Mouse (Mus musculus) cortical plate, adult 2 months (tissue): Measurements from ENCODE around the gene Cnga2. TPM values are rescaled to one million over a fixed set of nuclear protein-coding genes. Genes with fewer than 3 reads are reported as not detected.

ENCODE experiments used
- H3K27ac ChIP-seq: fragments of 200-500 bp; 2 replicates; pipeline ENCODE4 v1.5.1; 2012; ENCODE audit warnings: low read length, control low read depth, inconsistent platforms; ENCODE audit not compliant: insufficient read depth
- H3K4me1 ChIP-seq: fragments of 200-500 bp; 2 replicates; pipeline ENCODE4 v1.6.1; 2011; ENCODE audit warnings: low read length; ENCODE audit not compliant: control insufficient read depth, insufficient read depth
- H3K4me3 ChIP-seq: fragments of 200-500 bp; 2 replicates; pipeline ENCODE4 v1.5.1; 2011; ENCODE audit warnings: mild to moderate bottlenecking, low read length, control low read depth; ENCODE audit not compliant: insufficient read depth
- CTCF ChIP-seq: fragments of 200-500 bp; IDR thresholded peaks from 2 replicates; pipeline ENCODE4 v1.5.1; 2011; ENCODE audit warnings: mild to moderate bottlenecking, control low read depth, low read length; ENCODE audit not compliant: insufficient read depth; ENCODE audit errors: extremely low read depth
- POLR2A ChIP-seq: fragments of 200-500 bp; IDR thresholded peaks from 2 replicates; pipeline ENCODE4 v1.6.1; 2011; ENCODE audit warnings: mild to moderate bottlenecking, low read length, control low read depth; ENCODE audit not compliant: insufficient read depth; ENCODE audit errors: extremely low read depth
- polyA plus RNA-seq: library from polyadenylated mRNA; depleted of rRNA; stranded (reverse); fragments of >200 nt; gene quantifications from 2 replicates; pipeline ENCODE4 v1.2.3, GENCODE M21; 2012

Gene Cnga2
- polyA plus RNA-seq, 1 experiment: 0.54 TPM

- Histone ChIP-seq H3K27ac (no peak overlapping the region), H3K4me1 (no peaks in the 10 kb centered on the region), H3K4me3 (no peak overlapping the region)
- TF ChIP-seq CTCF (no peak), POLR2A (no peak)
Measured at GRCm38 (mm10) chrX:71981322-71981721, 10.3 kb upstream of the Cnga2 start.

DNA sequence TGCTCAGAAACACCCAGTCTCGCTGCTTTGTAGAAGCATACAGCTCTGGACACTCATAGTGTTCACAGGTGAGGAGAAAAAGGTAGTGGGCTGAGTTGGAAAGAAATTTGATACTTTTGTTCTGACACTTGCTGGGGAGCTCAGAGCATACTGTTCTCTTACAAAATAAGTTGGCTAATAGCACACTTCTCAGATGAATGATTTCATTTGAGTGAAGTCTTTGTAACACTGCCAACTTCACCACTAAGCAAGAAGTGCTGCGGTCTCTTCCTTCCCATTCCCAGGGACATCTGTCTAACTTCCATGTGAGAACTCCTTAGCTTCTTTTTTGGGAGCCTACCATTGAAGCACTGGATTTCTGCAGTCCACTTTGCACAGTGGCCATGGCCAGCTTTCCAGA is 8.4 kb upstream of the Cnga2 start:
- TF ChIP-seq POLR2A (no peak), CTCF (no peak)
- no peaks in the 10 kb centered on the region for H3K4me1 ChIP-seq
- no peak overlapping the region for H3K4me3 ChIP-seq
- H3K27ac ChIP-seq: no peak overlapping the region

DNA sequence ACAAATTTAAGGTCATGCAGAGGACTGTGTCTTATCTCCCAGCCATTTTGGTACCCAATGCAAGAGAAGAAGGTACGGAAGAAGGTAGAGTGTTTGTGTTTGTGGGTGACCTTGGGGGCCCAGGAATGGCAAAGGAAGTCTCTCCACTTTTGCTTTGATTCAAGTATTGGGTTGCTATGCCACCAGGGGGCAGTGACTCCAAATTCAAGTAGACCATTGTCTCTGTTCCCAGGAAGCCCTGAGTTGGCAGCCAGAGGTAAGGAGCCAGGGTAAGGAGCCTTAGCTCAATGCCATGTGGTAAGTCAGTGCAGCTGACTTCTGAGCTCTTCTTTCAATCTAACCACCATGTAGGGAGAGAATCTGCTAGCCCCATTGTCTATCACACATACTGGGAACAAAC is 7.9 kb upstream of the Cnga2 start:
- Histone ChIP-seq H3K4me3 (no peak overlapping the region), H3K4me1 (no peaks in the 10 kb centered on the region), H3K27ac (no peak overlapping the region)
- no peak for TF ChIP-seq POLR2A
- 0 out of 2 replicates have a peak, but pooled peaks have one; percentile 20 for TF ChIP-seq CTCF

GRCm38 (mm10) chrX:71995972-71996371 is 4.3 kb downstream of the Cnga2 start:
- Histone ChIP-seq H3K27ac (no peak overlapping the region), H3K4me1 (no peaks in the 10 kb centered on the region), H3K4me3 (no peak overlapping the region)
- no peak for TF ChIP-seq POLR2A
- no peak for TF ChIP-seq CTCF

- TF ChIP-seq CTCF (no peak), POLR2A (no peak)
- no peak overlapping the region for H3K4me3 ChIP-seq
- no peak overlapping the region for H3K27ac ChIP-seq
- H3K4me1 ChIP-seq: peaks cover 1% of the 10 kb centered on the region; the same call in 1 of the 2 replicates
Measured at GRCm38 (mm10) chrX:72009930-72010329, 18.3 kb downstream of the Cnga2 start.

- no peak overlapping the region for H3K4me3 ChIP-seq
- H3K4me1 ChIP-seq: peaks cover 1% of the 10 kb centered on the region; the same call in 1 of the 2 replicates
- H3K27ac ChIP-seq: no peak overlapping the region
- TF ChIP-seq POLR2A (no peak), CTCF (no peak)
Measured at GRCm38 (mm10) chrX:72012236-72012635, 20.6 kb downstream of the Cnga2 start.

DNA sequence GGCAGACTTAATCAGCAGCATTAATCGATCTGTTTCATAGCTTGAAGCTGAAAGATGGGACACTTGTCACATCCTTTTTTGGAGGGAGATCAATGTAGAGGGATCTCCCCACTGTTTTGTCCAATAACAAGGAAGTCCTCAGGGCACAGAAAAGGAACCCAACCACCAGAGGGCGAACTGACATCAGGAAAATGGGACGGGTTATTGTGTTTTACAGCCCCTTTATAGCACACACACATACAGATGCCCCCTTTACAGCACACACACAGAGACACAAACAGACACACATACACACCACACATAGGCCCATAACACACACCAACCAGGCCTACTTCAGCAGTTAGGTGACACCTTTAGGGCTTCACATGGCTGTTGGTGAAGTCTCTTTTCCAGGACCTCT is 21.2 kb downstream of the Cnga2 start:
- TF ChIP-seq POLR2A: no peak
- TF ChIP-seq CTCF: peak; percentile 44
- H3K27ac ChIP-seq: no peak overlapping the region
- H3K4me1 ChIP-seq: peaks cover 1% of the 10 kb centered on the region; the same call in 1 of the 2 replicates
- no peak overlapping the region for H3K4me3 ChIP-seq

- no peak for TF ChIP-seq CTCF
- no peak for TF ChIP-seq POLR2A
- Histone ChIP-seq H3K27ac (no peak overlapping the region), H3K4me3 (no peak overlapping the region), H3K4me1 (no peaks in the 10 kb centered on the region)
Measured at GRCm38 (mm10) chrX:72022241-72022640, 30.6 kb downstream of the Cnga2 start.

DNA sequence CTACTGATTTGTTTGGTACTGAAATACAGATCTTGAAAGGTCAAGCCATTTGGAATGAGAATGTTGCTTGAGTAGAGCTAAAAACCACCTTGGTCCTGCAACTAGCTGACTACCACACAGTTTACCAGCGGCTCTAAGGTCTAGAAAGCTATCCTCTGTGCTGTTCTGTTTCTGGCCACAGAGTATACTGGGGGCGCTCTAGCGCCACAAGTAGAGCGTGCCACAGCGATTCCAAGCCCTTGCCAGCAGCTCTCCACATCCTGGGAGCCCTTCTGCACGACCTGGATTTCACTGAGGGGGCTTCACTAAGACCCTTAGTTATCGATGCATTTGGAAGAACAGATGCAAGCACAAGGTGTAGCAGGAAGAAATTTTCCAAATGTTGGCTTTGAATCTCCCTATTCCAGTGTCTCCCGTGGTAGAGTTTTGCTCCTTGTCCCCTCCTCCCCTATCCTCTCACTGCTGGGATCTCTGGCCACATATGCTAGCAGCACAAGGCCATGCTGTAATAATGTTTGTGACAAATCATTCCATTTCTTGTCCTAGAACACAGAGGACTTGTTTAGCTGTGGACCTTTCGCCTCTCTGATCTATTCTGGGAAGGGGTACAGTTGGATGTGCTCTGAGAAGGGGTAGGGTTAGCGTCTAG is 31.2 kb downstream of the Cnga2 start:
- Histone ChIP-seq H3K4me1 (no peaks in the 10 kb centered on the region), H3K27ac (no peak overlapping the region), H3K4me3 (no peak overlapping the region)
- peak; percentile 50 for TF ChIP-seq CTCF
- no peak for TF ChIP-seq POLR2A

DNA sequence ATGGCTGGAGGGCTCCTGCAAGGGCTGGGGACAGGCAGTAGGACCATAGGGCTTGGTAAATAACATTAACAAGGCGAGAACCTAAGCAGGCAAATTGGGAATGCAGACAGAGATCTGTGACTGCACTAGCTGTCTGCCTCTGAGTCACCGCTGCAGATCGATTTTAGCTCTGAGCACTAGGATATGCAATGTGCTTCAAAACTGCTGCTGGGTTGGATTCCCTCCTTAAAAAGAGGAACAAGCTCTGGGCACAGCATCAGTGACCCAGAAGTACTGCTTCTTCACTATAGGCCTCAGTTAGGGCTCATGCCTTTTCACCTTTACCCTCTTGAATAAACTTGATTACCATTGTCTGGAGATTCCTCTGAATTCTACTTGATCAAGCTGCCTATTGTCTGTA is 31.9 kb downstream of the Cnga2 start:
- no peak overlapping the region for H3K27ac ChIP-seq
- H3K4me1 ChIP-seq: no peaks in the 10 kb centered on the region
- TF ChIP-seq CTCF (no peak), POLR2A (no peak)
- no peak overlapping the region for H3K4me3 ChIP-seq

DNA sequence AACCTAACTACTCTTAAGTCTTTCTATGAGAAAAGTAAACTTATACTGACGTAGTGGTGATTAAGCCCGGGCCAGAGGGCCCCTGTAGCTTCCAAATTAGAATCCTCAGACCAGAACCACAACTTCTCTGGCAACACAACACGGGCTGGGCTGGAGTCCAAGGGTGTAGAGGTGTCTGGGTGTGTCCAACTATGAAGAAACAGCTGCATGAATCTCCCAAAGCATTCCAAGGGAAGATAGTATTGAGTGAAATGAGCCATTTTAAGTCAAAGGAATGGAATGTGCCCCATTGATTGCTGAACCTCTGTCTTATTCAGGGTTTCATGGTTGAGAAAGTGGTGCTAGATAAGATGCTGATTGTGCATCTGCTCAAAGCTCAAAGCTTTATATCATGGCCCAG is 52.4 kb downstream of the Cnga2 start:
- Histone ChIP-seq H3K4me3 (no peak overlapping the region), H3K4me1 (no peaks in the 10 kb centered on the region), H3K27ac (no peak overlapping the region)
- TF ChIP-seq CTCF: no peak
- TF ChIP-seq POLR2A: no peak
